Mouse (Mus musculus) gastrocnemius, postnatal 4 days (tissue): ENCODE data around the gene Dirc2. TPM values are rescaled to one million over a fixed set of nuclear protein-coding genes. Genes with fewer than 3 reads are reported as not detected.

Experiments
- DNase-seq, 2 experiments: peaks; one replicate each; pipeline ENCODE4 v3.0.0; 2021 to 2022; ENCODE audit warnings: low spot score in 2 of 2, mixed read lengths in 2 of 2
- long read RNA-seq, 2 experiments: library from polyadenylated mRNA; stranded (forward); transcript quantifications; one replicate each; pipeline ENCODE4 v2.0.0; 2021
- total RNA-seq, 2 experiments: library from RNA; stranded (reverse); gene quantifications; 2 replicates each; pipeline ENCODE4 v1.2.3; 2021

The Dirc2 gene
- total RNA-seq = 10 to 100 TPM; 28.2 to 30.8 TPM
- long read RNA-seq, experiment 1, full-length matches to known transcripts = 32 of 38 reads
- long read RNA-seq, experiment 1, partial matches to known transcripts = 2 of 38 reads
- long read RNA-seq, experiment 1, other reads (novel, unspliced or antisense) = 4 of 38 reads
- long read RNA-seq, experiment 2, full-length matches to known transcripts = 60 of 65 reads
- long read RNA-seq, experiment 2, partial matches to known transcripts = 2 of 65 reads
- long read RNA-seq, experiment 2, other reads (novel, unspliced or antisense) = 3 of 65 reads

DNA sequence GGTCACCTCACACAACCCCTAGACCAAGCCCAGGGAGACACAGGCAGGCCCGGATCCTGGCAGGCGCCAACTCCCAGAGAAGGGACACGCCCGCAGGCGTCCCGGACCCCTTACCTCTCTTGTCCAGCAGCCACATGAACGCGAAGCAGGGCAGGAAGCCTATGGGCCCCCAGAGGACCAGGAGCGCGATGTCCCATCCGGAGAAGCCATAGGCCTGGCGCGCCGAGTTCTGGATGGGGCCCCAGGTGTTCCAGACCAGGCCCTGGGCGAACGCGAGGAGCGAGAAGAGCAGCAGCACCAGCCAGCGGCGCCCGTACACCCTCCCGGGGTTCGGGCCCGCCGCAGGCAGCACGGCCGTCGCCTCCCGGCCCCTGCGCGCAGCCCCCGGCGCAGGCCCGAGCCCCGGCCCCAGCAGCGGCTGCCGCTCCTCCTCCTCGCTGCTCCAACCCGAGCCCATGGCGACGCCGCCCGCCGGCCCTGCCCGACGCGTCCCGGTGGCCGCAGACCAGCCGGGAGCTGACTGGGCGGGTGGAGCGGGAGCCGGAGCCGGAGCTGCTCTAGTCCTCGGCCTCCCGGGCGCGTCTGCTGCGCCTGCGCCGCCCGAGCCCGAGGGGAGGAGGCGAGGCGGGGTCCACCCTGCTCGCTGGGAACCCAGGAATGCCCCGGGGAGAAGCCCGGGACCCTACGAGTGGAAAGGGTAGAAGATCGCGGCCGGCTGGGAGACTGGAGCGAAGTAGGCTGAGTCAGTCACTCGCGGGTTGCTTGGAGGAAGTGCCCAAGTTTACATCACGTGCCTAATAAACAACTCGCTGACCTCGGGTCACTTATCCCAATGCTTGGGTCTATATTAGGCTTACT is at the start of gene Dirc2:
Gene Dirc2, minus strand, starts transcription at position 572 of the 858 bp plus-strand sequence.
- DNase-seq = peak; percentile 62 to 81

DNA sequence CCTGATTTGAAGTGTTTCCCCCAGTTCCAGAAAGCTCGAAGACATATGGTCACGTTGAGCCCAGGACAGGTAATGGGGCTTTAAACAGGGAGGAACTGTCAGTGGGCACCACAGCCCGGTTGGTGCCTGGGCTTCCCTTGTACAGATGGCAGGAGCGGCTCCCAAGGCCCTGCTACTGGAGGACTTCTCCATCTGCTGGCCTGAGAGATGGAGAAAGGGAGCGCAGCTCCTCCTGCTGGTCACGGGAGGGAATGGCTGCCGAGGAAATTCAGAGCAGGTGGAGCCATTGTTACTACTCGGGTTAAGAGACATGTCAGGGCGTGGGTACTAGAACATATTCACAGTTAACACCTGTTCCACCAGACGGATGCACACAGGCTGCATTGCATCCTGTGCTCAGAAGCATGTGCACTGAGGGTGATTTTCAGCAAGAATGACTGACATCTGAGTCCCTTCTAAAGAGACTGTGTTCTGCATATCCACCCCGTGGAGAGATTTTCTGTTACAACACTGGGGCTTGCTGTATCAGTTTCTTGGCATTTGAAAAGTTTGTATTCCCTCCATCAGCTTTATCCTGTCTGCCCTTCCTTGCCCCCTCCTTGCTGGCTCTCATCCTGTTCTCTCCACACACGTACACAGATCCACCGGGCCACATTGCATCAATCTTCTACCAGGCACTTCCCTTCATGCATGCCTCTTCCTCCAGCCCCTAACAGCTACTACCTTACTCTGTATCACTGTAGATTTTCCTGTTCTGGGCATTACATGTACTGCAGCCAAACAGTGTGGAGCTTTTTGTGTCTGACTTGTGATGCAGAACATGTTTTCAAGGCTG is 48.3 kb upstream of the Dirc2 start:
- DNase-seq = peak; percentile 64 to 74

DNA sequence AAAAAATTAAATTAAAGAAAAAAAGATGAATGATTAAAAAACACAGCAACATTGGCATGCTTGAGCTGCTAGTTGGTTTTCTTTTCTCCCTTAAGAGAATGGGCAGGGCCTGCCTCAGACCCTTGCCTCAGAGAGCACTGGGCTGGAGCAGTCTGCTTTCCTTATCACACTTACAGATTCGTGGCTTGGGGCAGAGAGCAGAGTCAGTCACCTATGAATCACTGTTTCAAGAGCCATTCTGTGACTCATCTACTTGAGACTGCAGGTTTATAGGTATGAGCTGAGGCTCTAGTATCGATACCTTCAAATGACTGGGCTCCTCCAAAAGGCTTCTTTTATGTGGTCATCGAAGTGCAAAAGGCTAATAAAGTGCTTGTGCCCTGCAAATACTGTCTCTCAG is 44.0 kb upstream of the Dirc2 start:
- DNase-seq = no peak

DNA sequence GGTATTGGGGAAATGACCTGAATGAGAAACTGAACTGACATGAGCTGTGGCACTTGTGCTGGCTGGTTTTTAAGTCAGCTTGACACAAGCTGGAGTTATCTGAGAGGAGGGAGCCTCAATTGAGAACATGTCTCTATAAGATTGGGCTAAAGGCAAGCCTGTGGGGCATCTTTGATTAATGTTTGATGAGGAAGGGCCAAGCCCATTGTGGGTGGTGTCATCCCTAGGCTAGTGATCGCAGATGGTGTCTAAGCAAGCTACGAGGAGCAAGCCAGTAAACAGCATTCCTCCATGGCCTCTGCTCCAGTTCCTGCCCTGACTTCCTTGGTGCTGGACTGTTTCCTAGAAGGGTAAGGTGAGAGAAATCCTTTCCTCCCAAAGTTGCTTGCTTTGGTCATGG is 39.7 kb upstream of the Dirc2 start:
- no peak for DNase-seq

DNA sequence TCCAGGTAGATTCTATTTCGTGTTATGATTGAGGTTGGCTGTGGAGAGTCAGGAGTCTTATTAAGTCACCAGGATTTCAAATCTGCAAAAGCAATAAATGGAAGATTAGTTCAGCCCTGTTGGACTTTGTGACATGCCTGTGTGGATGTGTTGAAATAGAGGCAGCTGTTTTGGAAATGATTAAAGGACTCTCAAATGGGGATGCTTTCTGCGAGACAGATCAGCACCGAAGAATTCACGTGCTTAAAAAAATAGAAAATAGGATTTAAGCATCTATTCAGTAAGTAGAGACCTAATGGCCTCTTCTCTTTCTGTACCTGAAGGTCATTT is 38.5 kb upstream of the Dirc2 start:
- no peak for DNase-seq

DNA sequence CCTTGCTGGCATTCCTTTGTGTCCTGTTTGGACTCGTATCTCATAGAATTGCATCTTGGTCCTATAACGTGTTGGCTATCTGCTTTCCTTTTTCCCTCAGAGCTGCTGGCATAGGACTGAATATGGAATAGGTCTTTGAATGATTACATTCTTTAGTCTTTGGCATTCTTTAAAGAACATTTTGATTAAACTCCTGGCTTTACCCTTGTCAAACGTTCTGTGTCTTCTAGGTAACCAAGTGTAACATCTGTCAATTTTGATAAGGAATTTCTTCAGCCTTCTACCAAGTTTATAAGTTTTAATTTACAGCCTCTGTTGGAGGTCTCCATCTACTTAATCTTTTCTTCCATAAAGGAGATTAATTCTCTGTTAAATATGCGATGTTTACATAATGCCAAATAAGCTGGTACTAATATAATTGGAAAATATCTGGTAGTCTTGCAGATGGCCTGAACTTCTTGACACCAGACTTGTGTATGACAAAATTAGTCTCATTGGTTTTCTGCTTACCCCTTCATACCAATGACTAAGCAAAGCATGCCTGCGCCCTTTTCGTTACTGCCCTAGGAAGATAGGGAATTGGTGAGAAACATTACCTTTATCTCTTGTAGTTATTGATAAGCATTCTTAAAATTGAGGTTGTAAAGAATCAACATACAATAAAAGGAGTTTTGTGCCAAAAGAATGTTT is 38.0 kb upstream of the Dirc2 start:
- DNase-seq = no peak

DNA sequence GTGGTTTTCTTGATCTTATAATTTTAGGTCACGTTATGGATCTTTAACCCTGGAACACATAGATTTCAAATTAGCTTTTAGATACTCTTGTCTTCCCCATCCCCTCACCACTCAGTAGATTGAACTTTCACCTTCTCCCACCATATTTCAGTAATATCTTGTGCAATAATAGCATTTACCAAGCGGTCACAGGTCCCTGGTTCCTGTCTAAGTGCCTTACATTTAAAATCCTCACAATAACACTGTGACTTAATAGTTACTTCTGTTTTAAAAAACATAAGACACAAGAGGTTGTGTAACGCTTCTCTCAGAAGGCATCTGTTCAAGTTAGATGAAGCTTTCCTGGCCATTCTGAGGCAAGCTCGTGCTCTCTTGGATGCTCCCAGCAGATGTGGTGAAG is 34.6 kb upstream of the Dirc2 start:
- DNase-seq = no peak

DNA sequence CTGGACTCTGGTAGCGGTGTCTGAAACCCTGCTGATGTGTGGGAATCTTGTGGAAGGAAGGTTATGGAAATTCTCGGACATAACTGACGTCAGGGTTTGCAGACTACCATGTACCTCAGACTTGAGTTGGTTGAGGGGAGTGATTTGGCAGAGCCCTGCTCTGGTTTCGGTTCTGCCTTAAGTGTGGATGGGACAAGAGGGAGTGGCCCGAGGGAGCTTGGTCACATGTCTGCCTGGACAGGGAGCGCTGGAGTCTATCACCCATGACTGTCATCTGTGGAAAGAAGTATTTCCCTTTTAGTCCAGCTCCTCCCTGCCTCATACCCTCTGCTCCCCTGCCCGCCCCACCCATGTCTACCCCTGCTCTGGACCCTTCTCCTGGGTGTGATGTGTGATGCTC is 33.0 kb upstream of the Dirc2 start:
- DNase-seq = no peak

DNA sequence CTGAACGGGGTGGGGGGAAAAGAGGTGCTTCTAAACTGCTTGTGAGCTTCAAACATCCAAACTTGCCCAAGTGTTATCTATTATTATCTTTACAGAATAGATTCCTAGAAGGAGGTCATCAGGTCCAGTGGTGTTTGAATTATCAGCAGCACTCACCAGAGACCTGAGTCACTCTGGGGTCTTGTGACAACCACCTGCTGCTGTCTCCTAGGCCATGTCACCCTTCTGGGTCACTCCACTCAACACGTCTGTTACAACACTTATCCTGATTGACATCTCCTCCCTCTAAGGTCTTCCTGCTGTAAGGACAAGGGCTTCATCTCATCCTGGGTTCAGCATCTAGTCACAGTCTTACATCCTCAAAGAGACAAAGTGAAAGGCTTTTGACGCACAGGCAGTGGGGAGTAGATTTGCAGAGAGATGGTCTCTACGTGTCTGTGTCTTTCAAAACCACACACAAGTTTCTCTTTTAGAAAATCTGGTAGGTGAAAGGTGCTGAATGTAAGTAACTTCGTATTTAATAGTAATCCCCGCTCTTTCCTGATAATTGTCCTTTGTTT is 22.9 kb upstream of the Dirc2 start:
- DNase-seq = no peak

DNA sequence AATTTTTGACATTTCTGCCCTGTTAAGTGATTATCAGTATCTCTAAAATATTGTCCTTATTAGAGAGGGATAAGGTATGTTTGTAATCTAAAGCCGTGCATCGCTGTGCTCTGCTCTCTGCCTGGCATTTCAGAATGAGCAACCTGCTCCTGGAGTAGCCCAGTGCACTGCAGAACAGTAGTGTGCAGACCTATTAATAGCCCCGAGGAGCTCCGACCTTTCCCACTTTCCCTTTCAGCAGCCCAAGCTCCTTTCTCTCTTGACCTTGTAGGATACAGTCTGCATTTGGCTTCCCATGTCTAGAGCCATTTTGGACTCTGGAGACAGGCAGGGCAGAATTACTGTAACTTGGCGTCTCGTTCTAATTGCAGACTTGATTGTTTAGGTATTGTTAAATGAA is 19.2 kb upstream of the Dirc2 start:
- DNase-seq = no peak

DNA sequence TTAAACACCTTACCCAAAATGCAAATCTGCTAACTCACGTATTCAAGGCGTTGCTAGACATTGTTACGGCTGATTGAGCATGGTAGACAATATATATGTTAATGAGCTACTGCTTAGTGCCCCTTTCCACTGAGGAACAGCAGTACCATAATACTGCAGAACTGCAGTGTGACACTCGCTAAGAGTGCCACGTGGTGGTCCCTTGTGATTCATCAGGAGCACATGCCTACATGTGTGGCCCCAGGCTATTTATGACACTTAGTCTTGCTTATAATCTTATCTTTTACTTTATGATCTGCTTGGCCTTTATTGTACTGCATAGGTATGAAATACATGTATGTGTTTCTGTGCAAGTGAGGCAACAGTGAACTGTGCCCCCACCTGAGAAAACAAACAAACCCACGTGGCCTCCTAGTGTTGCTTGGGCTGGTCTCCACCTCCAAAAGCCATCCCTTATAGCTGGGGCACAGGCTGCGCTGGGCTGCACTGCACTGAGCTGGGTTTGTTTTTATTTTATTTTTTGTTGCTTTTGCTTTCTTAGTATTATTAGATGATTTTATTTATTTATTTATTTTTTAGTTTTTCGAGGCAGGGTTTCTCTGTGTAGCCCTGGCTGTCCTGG is 18.5 kb upstream of the Dirc2 start:
- DNase-seq = no peak

DNA sequence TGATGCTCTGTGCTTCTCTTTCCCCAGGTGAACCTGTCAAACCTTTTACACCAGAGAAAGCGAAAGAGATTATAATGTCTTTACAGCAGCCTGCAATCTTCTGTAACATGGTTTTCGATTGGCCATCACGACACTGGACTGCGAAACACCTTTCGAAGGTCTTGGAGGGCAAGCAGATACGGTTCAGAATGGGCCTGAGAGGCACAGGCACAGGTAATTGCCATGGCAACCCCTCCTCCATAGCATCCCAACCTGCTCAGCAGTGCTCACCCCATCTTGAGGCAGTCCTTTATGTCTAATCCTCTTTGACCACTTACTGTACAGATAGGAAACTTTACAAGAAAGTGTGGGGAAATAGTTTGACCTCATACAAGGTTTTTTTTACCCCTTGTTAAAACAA is 18.0 kb upstream of the Dirc2 start:
- no peak for DNase-seq

DNA sequence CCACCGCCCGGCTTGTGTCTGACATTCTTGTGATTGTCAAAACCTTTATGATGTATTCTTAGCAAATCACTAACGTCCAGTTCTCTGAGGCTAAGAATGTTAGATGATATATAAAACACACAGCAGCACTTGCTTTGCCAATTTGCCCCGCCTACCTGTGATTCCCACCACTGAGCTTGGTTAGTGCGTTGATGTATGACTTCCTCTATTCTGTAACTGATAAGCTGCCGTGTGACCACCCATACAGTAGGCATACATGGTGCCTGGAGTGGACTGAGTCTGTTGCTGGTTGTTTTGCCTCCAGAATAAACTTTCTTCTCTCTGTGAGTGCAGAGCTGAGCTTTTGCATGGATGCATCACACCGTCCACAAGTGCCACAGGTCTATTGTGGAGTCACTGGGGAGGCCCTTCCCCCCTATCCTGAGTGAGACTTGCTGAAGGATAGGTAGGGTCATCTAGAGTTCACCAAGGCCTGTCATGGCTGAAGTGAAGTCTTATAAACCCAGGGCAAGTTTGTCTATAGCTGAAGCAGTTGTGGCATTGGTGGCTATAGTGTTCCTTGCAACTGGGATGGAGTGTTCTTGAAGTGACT is 15.1 kb upstream of the Dirc2 start:
- DNase-seq = no peak

DNA sequence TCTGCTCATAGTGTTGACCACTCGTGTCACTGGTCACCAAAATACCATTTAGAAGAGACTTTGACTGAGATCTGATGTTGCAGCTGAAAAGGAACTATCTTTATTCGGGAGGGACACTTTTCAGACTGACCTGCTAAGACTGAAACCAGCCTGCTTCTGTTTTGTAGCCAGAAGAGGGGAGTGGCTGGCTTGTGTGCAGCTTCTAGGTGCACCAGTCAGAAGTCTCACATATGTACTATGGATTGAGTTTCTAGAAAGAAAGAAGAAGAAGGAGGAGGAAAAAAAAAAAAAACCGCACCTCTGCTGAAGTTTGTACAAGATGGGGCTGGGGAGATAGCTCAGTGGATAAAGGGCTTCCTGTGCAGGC is 14.0 kb upstream of the Dirc2 start:
- DNase-seq = no peak

DNA sequence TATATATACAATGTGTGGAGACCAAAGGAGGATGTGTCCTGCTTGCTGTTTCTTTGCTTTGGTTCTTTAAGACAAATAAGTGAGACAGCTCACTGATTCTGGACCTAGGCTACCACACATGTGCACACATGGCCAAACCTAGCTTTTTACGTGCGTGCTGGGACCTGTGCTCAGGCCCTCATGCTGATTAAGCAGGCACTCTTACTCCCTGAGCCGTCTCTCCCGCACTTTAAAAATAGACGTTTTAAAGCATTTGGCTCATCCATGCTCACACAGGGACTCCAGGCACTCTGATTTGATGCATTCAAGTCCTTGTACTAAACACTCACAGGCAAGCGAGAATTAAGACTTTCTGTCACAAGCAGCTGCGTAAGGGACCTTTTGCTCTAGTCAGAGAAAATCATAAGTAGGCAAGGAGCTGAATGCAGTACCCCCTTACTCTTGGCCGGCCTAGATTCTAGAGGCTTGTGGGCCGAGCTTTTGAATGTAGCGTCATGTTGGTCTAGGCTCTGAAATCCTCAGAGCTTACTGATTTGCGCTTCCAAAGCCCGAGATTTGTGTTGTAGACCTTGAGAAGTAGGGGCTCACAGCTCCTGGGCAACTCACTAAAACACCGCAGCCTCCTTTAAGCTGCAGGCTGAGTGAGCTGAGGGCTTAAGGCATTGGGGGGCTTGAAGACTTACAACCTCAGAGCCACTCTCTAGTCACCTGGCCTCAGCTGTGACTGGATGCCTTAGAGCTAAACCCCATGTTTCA is 13.5 kb upstream of the Dirc2 start:
- DNase-seq = no peak

DNA sequence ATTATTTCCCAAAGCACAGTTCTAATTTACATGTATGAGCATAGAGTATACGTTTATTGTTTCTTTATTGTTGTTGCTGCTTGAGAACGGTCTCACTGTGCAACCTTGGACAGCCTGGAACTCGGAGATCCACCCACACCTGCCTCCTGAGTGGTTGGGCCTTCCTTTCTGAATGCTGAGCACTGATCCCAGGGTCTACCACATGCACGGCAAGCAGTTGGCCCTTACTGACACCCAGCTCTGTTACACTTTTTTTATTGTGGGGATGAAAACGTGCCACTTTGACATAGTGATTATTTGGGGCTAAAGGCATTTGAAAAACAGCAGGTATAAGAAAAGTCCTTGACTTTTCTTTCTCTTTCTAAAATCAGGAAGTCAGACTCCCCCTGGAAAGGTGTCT is 12.5 kb upstream of the Dirc2 start:
- no peak for DNase-seq

DNA sequence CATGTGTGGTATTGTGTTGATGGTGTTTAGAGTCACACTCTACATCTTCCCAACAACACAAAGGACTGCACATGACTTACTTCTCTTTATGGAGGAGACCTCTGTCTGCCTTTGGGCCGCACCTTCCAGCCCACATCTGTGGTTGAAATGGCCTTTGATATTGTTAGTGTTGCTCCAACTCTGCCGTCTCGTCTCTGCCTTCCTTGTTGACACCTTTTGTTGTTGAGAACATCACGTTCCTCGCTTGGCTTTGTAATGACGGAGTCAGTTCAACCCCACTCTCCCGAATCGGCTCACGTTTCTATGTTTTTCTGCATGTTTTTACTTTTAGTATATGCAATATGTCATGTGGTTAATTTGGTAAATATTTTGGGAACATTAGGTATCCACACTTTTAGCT is 11.9 kb upstream of the Dirc2 start:
- no peak for DNase-seq

DNA sequence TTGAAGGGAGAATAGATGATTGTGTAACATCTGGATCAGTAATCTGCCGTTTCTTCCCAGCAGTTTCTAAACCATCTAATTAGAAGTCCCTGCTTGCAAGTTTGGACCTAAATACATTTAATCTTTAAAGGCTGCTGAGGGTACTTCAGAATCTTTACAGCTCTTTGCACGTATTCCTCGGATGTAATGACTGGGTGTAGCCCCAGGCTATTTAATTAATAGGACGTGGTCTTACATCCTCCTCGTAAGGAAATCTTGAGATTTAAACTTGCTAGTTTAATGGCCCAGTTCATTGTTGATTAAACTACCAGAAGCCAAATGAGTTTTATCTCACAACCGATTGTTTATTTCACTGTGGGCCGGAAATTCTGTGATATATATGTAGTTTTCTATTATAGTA is 10.5 kb upstream of the Dirc2 start:
- no peak for DNase-seq

DNA sequence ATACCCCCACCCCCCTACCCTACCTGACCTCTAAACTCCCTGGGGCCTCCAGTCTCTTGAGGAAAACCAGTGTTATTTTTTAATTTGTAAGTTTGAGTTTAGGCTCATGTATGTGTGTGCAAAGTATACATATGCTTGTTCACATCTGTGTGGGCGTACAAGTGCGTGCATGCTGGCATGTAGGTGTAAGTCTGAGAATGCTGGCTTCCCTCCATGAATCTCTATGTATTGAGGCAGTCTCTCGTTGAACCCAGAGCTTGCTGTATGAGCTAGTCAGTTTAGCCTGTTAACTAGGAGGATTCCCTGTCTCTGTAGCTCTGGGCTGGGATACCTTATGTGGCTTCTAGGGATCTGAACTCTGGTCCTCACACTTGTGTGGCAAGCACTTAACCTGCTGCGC is 8.6 kb upstream of the Dirc2 start:
- DNase-seq = no peak

DNA sequence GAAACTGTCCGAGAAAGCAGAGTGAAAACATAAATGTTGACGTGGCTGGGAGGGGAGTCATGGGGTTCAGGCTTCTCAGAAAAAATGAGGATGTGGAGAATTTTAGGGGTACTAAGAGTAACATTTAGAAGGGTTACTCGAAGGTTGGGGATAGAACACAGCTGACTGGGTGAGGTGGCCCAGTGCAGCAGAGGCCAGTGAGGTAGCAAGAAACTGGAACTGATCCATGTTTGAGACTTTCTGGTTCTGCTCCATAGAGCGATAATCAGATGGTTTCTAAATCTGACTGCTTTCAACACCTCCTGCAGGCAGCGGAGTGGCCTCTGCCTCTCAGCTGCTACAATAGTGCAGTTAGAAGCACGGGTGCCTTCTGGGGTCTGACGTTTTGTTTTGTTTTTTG is 7.6 kb upstream of the Dirc2 start:
- no peak for DNase-seq
